Mouse (Mus musculus) stomach, postnatal 0 days (tissue): ENCODE measurements around the gene Tnk1.

Source experiments
- CTCF ChIP-seq: IDR thresholded peaks from 2 replicates; pipeline ENCODE4 v1.5.1; 2016; ENCODE audit warnings: antibody characterized with exemption, low read depth, mild to moderate bottlenecking, moderate library complexity
- EP300 ChIP-seq: optimal IDR thresholded peaks from 2 replicates; pipeline ENCODE3; 2016; ENCODE audit warnings: antibody characterized with exemption

DNA sequence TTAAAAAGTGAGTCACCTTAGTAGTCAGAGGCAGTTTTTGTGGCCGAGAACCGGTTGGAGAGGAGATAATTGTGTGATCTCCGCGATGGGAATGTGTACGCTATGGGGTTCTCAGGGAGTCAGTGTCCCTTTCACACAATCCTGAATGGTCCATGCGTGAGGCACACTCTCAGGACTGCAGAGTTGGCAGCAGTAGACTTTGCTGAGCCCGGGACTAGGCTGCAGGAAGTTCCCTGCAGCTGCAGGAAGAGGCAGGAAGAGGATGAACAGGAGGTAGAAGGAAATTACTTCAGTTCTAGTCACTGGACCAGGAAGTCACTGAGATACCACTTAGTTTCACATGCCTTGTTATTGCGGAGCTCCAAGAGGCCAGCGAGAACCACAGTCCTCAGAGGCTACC is 9.4 kb downstream of the Tnk1 start:
- TF ChIP-seq CTCF = no peak
- TF ChIP-seq EP300 = no peak
